Mouse (Mus musculus): ENCODE results near the gene Mkrn3. TPM values are rescaled to one million over a fixed set of nuclear protein-coding genes. Genes with fewer than 3 reads are reported as not detected.

Gene Mkrn3
- under 1 TPM; 0.33 to 0.56 TPM for total RNA-seq (2021)
- long read RNA-seq, experiment 1, partial matches to known transcripts: 0 of 2 reads
- long read RNA-seq, experiment 1, other reads (novel, unspliced or antisense): 0 of 2 reads
- long read RNA-seq, experiment 2, partial matches to known transcripts: 0 of 1 reads
- long read RNA-seq, experiment 2, other reads (novel, unspliced or antisense): 0 of 1 reads

DNA sequence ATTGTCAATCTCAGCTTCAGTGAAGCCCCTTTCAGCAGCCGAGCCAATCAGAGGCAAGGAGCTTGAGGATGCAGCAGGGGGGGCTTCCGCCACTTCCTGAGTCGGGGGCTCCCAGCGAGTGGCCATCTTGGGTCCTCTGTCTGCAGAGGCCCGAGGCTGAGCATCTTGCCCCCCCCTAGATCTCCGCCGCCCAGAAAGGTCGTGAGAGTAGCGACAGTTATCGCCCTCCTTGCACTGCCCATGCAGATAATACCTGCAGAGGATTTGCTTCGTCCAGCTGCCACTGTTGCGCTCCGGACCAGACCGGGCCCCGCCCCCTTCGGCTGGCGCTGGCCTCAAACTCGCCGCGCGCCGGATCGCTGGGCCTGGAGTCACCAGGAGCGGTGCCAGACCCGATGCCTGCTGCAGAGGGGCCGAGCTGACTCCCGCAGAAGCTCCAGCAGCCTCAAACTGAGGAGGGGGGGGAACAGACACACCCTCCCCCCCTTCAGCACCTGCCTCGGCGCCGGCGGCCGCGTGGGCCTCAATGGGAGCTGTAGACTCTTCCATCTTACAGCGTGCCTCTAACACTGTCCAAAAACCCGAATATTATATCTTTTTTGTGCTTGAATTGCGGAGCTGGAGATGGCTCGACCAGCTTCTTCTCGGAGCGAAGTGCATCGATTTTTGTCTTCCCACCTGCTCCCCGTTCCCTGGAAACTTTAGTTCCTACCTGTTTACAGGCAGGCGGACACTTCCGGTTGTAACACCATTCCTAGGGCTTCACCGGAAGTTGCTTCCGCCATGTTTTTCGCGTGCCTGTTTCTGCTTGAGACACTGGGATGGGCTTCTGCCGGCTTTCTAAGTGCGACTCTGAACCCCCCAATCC is at the start of gene Mkrn3:
Mkrn3 (minus strand) TSS at position 647 of the 868 bp plus-strand sequence.
- peak; percentile 6 to 34 for DNase-seq (ENCODE audit: low spot score in 2 of 2)

DNA sequence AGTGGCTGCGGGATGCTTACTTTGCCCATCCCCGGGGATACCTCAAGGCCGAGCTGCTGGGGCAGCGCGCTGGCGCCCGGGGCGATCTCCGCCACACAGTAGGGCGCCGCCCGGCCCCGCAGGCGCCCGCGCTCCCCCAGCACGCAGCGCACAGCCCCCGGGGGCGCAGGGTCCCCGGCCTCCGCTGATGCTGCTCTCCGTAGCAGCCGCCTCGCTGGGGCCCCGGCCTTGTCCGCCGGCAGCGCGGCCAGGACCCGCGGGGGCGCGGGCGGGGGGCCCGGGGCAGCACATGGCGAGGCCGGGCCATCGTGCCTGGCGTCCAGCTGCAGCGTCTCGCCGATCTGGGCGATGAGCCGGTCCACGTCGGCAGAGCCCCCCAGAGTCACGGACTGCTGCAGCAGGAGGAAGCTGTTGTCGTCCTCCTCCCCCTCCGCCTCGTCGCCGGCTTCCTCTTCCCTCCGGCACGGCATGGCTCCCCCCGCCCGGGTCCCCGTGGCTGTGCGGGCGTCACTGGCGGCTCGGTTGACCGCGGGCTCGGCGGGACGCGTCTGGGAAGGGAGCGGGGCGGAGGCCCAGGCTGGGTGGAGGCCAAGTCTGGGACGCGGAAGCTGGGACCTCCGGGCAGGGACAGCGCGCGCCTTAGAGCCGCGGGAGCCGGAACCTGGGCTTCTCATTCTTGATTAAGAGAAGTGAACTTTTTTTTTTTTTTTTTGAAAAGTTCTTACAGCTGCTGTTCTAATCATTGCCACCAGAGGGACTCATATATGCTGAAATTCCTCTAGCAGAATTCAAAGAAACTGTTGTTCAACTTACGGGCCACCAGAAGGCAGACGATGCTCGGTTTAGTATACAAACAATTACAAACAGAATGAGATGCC is 44.2 kb upstream of the Mkrn3 start, which contains the start of gene Peg12:
Peg12 (minus strand) TSS at position 633 of the 878 bp plus-strand sequence.
- DNase-seq (ENCODE audit: low spot score in 2 of 2): peak; percentile 1 to 30

DNA sequence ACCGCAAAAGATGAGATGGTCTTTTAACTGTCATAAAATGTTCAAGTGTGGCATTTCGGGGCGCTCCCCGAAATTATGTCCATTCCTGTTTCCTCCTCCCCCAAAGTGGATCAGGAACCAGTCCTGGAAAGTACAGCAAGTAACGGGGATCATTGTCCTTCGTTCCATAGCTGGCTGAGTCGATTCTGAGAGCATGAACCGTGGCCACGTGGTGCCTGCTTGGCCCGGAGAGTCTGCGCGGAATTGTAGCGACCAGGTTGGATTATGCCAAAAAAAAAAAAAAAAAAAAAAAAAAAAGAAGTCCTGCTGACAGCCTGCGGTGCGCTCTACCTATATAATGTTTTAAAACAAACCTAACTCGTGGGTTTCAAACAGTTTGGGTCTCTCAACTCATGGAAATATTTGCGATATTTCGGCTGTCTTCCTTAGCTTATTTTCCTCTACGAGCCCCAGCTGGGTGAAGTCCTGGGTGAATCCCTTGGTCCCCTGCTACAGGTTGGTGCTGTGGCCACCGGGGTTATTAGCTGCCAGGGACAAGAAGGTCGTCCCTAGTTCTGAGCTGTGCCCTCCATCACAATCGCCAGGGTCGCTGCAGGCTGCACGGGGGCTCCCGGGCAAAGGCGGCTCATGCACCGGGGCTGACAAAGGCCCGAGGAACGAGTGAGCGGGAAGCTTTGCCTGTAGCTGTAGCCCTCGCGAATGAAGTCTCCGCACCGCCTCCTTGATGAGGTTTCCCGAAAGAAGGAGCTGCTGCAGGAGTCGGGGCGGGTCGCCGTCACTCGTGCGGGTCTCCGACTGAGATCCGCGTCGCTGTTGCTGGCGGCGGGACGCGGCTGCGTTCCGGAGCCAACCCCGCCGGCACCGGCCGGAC is 43.3 kb upstream of the Mkrn3 start:
- DNase-seq (ENCODE audit: low spot score in 2 of 2): no peak

DNA sequence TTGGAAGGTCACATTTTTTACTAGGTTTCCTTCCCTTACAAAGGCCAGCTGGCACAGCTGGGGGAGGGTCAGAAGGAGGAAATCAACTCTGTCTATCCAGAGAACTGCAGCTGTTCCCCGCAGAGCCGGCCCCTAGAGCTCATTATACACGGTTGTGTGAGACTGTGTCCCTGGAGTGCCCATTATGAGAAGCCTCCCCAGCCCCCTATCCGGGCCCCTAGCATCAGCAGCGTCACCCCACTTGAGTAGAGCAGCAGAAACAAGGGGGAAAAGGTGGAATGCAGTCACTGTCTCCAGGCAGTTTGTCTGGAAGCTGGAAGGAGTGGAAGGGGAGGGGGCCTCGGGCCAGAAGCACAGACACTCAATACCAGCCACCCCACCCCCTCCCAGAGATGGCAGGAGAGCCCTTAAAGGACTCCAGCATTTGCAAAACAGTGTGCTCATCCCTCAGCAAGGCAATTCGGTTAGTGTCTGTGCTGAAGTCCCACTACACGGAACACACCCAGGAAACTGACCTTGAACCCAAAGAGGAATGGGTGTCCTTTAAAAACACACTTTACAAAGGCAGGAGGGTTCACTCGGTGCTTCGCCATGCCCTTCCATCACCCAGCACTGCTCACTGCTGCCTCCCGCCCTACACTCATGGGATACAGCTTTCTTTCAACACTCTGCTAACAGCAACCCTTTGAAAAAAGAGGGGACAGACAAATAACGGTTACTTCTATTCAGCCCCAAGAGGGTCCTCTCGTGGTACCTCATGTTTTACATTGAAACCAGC is 42.5 kb upstream of the Mkrn3 start:
- no peak for DNase-seq (ENCODE audit: low spot score in 2 of 2)

DNA sequence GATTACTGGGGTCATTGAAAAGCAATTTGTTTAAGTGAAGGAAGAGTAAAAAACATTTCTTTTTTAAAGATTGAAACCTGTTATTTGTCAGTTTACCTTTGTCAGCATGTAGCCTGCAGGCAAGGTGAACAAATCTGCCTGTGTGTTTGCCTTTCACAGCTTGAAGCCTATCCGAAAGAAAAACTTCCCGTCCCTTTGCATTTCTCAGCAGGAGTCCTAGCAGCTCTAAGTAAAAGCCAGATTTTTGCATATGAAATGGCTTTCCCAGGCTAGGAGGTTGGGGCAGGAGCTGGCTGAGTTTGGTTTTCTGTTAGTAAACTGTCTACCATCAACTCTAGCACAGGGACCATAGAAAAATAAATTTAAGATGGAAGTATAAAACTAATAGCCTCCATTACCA is 32.4 kb upstream of the Mkrn3 start:
- no peak for DNase-seq (ENCODE audit: low spot score in 2 of 2)

DNA sequence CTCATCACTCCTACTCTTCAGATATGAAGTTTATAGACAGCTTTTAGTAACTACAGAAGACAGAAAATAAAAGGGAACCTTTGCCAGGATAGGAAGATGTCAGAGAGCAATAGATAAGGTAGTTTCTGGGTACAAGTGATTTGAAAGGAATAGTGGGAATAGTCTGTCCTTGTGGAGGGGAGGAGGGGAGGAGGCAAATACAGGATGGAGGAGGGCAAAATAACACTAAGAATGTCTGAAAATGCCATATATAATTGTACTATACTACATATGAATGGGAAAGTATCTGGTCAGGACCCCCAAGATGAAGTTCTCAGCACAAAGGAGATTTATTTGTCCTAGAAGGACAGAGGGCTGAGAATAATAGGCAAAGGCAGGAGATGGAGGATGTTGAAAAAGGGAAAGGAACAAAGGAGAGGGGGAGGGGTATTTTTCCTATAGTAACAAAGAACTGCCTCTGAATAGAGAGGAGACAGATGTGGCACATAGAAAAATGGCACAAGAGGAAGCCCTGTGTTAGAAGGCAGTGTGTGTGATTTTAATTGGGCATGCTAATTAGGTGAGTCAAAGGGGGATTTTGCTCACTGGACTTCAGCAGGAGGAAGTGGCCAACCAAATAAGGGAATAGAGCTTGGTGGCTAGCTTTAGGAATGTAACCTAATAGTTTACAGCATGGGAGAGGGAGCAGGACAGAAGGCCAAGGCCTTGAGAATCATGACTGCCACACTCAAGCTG is 25.7 kb upstream of the Mkrn3 start:
- DNase-seq (ENCODE audit: low spot score in 2 of 2): no peak

DNA sequence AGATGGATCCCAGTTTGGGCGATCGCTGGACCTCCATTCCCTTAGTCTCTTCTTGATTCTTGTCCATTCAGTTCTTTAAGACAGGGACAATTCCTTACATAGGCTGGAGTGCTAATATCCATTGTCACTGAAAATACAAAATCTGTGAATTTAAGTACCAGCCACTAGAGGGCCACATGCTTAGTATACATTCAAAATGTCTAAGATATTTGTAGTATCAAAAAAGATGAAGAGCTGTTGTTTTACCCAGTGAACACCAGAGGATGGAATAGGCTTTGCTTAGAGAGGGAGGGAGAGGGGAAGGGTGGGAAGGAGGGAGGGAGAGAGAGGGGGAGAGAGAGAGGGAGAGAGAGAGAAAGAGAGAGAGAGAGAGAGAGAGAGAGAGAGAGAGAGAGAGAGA is 16.5 kb upstream of the Mkrn3 start:
- DNase-seq (ENCODE audit: low spot score in 2 of 2): no peak

DNA sequence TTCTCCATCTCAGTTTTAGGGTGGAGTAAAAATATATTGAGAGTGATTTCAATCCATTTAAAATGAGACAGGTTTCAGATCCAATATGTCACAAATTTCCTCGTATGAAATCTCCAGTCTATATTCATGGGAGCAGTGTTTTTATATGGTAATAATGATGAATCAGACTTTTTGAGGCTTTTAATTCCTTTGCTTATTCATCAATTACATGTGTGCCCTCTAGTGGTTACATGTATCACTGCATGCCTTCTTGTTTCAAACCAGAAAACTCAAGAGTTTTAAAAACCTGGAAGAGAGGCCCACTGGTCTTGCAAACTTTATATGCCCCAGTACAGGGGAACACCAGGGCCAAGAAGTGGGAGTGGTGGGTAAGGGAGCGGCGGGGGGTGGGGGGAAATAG is 13.3 kb upstream of the Mkrn3 start:
- DNase-seq (ENCODE audit: low spot score in 2 of 2): no peak

DNA sequence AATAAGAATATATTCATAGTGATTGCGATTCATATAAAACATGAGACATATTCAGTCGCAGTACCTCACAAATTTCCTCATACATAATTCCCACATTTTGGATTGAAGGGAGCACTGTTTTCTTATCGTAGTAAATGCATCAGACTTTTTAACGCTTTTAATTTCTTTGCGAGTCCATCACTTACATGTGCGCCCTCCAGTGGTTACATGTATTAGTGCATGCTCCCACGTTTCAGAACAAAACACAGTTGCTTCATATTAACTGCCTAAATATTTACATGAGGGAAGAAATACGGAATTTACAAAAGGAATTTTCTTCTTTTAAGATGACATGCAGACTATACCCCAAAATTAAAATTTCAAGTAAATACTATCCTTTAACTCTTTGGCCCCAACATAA is 8.4 kb upstream of the Mkrn3 start:
- no peak for DNase-seq (ENCODE audit: low spot score in 2 of 2)

DNA sequence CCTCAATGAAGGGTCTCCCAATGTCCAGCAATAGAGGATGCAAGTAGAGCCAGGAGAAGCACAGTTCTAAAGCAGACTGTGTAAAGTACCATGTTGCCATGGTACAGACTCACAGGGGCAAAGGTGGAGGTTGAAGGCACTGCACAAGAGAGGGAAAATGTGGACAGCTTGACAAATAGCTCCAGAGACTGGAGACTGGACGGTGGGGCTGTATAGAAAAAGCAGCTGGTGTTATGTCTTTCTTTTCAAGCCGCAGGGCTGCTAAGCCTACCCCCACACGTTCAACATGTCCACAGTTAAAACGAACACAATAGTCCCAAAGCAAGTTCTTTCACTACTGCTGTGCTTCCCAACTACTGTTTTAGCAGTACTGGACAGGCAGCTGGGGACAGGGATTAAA is 3.3 kb upstream of the Mkrn3 start:
- DNase-seq (ENCODE audit: low spot score in 2 of 2): no peak

DNA sequence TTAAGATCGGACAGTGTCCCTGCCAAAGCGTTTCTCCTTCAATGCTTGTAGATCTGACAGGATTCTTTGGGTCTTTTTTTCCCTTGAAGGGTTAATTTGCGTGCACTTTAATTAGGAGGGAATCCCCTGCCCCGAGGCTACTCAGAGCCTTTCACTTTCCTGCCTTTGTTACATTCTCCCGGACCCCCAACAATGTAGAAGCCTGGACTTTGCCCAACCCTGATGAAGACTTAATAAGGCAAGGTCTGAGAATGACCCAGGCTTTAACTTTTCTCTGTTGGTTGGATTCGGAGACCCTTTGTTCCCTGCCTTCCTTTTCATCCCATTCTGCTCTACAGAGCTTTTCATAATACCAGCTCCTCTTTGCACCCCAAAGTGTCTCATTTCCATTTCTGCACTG is 627 bp upstream of the Mkrn3 start:
- DNase-seq (ENCODE audit: low spot score in 2 of 2): no peak

DNA sequence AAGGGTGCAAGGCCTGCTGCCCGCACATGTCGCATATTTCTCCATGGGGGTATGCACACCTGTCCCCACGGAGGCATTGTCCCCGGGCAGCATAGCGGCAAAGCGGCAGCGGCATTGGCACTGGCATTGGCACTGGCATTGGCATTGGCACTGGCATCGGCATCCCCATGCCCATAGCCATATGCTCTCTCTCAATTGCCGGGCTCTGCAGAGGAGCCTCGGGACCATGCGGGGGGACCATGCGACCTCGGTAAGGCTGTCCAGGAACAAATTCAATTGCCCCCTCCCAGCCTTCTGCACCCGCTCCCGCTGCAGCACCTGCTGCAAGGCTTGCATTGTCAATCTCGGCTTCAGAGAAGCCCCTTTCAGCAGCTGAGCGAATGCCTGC is 840 bp downstream of the Mkrn3 start:
- DNase-seq (ENCODE audit: low spot score in 2 of 2): no peak

DNA sequence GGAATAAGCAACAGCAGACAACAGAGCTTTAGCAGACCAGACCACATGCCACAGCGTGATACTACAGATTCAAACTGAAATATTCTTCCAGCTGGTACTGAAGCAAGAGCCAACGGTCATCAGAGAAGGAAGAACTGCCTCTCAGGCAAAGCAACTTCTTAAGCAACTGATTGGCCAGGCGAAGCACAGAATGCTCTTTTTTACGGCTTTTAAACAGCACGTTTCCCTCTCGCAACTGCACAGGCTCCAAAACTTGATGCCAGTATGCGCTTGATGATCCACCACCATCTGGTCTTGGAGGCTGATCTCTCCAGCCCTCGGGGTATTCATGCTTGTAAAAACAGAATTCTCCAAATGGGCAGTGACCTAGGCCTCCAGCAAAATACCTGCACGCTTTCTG is 1.6 kb downstream of the Mkrn3 start:
- no peak for DNase-seq (ENCODE audit: low spot score in 2 of 2)

DNA sequence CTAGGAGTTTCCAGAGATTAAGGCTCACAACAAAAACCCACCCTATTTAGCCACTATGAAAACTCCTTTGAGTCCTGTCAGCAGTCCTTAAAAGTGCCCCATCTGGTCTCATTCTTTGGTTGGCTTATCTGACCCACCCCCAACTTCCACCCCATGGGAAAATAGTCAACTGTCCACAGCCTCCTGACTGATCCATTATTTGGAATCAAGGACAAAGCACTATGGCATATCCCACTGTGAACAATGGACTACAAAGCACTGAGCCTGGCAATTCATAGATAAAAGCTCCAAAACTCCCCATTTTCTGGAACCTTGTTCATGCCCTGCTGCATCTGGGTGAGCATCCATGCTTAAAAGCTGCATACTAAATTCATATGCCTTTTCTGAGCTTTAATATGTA is 3.8 kb downstream of the Mkrn3 start:
- DNase-seq (ENCODE audit: low spot score in 2 of 2): no peak

DNA sequence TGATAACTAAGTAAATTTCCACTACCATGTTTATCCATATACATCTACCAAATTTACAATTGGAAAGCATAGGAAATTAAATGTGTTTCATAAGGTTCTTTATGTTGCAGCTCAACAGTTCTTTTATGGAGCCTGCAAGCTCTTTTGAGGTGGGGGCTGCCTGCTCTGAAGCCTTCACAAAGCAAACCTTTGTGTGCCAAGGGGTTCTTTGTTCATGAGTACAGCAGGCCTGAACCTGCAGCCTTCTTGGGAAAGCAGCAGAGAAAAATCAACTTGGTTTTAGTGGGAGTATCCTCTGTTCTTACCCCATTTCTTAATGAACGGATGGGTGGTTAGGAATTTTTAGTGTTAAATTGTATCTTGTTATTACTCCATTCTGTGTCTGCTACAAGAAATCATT is 4.7 kb downstream of the Mkrn3 start:
- DNase-seq (ENCODE audit: low spot score in 2 of 2): no peak

DNA sequence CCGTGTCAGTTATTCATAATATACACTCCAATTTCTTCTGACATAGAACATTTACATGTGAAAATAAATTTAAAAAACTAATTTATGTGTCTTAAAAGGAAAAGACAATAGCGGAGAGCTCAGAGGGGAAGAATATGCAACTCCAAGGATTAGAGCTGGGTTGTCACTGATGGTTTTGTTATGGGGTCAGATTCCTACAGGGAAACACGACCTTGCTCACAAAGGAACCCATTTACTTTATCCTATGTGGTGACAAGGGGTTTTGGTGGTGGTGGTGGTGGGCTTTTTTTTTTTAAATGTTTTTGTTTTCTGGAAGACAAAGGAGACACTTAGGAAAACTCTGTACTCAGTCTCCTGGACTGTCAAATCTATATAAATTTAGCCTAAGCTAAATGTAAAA is 12.1 kb downstream of the Mkrn3 start:
- no peak for DNase-seq (ENCODE audit: low spot score in 2 of 2)

DNA sequence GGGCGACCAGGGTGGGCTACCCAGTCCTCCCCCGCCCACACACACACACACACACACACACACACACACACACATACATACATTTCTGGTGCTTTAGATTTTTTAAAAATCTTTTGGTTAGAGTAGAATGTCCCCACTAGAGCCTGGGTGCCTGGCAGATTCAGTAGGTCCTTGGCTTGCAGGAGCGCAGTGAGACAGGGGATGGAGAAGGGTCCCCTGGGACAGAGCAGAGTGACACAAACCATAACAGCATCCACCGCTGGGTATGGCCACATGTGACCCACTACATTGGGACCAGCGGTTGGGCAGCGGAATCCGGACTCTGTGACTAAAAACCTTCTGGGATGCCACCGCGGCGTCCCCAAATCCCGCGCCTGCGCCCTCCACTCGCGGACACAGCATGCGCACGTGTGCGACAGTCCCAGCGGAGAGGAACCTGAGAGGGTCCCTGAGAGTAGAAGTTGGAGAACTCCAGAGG is 13.3 kb downstream of the Mkrn3 start:
- no peak for DNase-seq (ENCODE audit: low spot score in 2 of 2)

DNA sequence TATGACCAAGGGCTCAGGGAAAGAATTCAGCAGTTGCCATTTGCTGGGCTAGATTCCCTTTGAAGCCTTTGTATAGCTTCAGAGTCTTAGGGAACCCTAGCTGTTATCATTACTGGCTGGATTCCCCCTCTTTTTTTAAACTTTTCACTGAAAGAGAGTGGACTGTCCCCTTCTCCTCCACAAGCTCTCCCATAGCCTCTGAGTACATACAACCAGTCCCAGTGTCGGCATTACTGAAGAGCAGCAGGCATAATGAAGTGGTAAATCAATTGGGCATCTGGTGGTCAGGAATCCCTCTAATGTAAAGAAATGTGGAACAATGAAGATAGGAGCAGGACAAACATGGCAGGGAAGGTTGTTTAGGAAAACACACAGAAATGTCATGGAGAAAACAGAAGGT is 27.7 kb downstream of the Mkrn3 start:
- DNase-seq (ENCODE audit: low spot score in 2 of 2): no peak

DNA sequence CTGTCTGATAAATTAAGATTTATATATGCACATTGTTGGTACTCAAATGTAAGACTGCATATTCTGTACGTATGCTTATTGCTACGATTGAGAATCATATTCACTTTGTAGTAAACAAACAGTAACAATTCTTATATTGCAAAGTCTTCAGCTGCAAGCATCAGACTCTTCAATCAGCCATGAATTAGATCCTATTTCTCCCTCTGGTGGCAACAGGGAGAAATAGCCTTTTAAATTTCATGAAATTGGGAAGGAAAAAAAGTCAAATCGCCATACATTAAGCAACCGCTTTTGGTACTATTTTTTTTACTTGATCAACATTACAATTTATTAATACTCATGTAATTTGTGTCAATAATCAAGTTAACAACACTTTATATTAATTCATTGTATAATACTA is 31.6 kb downstream of the Mkrn3 start:
- no peak for DNase-seq (ENCODE audit: low spot score in 2 of 2)

All from left cerebral cortex, adult 18-20 months (tissue).